Mouse (Mus musculus) G1E-ER4 (cell line): Measurements from ENCODE around the gene Nrap. TPM values are rescaled to one million over a fixed set of nuclear protein-coding genes. Genes with fewer than 3 reads are reported as not detected.

Experiments used
- GATA1 ChIP-seq: IDR thresholded peaks from one replicate; pipeline ENCODE4 v1.8.0; 2012; ENCODE audit warnings: low read length, inconsistent platforms
- polyA plus RNA-seq: library from polyadenylated mRNA; stranded (reverse); fragments of >175 nt; gene quantifications from 2 replicates; pipeline ENCODE4 v1.2.3, GENCODE M21; 2012

Nrap gene
- polyA plus RNA-seq, 1 experiment = 0.03 TPM

- TF ChIP-seq GATA1 = no peak
Observed at GRCm38 (mm10) chr19:56296668-56297067, 93.2 kb downstream of the Nrap start.

- TF ChIP-seq GATA1 = no peak
Observed at GRCm38 (mm10) chr19:56294654-56295399, 95.0 kb downstream of the Nrap start.

GRCm38 (mm10) chr19:56292335-56292734 lies 97.5 kb downstream of the Nrap start:
- no peak for TF ChIP-seq GATA1

- no peak for TF ChIP-seq GATA1
Observed at GRCm38 (mm10) chr19:56291898-56292297, 97.9 kb downstream of the Nrap start.

- no peak for TF ChIP-seq GATA1
Observed at GRCm38 (mm10) chr19:56289642-56290041, 100.2 kb downstream of the Nrap start.

GRCm38 (mm10) chr19:56288436-56288835 lies 101.4 kb downstream of the Nrap start:
- no peak for TF ChIP-seq GATA1

GRCm38 (mm10) chr19:56287580-56288367 lies 102.1 kb downstream of the Nrap start:
- no peak for TF ChIP-seq GATA1

- no peak for TF ChIP-seq GATA1
Observed at GRCm38 (mm10) chr19:56286866-56287265, 103.0 kb downstream of the Nrap start, which contains the start of gene Habp2. TSS of gene Habp2 (plus strand) at chr19:56287137.

GRCm38 (mm10) chr19:56285222-56285621 lies 104.6 kb downstream of the Nrap start:
- no peak for TF ChIP-seq GATA1

GRCm38 (mm10) chr19:56278366-56278765 lies 111.5 kb downstream of the Nrap start:
- no peak for TF ChIP-seq GATA1

GRCm38 (mm10) chr19:56277951-56278350 lies 111.9 kb downstream of the Nrap start:
- no peak for TF ChIP-seq GATA1

GRCm38 (mm10) chr19:56277140-56277804 lies 112.6 kb downstream of the Nrap start:
- TF ChIP-seq GATA1 = no peak

- no peak for TF ChIP-seq GATA1
Observed at GRCm38 (mm10) chr19:56272081-56272480, 117.8 kb downstream of the Nrap start.

Other genes starting within 250 kb of the Nrap start
- not detected in 2 replicates for gene Habp2, start 102.9 kb downstream of the Nrap start, polyA plus RNA-seq
- gene Casp7, start 7.1 kb upstream of the Nrap start, polyA plus RNA-seq = 10.5 and 15.2 TPM in 2 replicates
- not detected in 2 replicates for gene Plekhs1, start 71.6 kb upstream of the Nrap start, polyA plus RNA-seq
- gene Dclre1a, start 158.2 kb upstream of the Nrap start, polyA plus RNA-seq = 2.3 and 5.0 TPM in 2 replicates
- gene Nhlrc2, start 158.2 kb upstream of the Nrap start, polyA plus RNA-seq = 9.9 and 10.1 TPM in 2 replicates